Mouse (Mus musculus) fibroblast of lung, adult 2 months (primary cell): ENCODE data around the gene Rapgef6.

Experiments used
- DNase-seq: peaks from one replicate; pipeline ENCODE4 v3.0.0-alpha.2; 2011; ENCODE audit warnings: low read depth

Rapgef6 gene

DNA sequence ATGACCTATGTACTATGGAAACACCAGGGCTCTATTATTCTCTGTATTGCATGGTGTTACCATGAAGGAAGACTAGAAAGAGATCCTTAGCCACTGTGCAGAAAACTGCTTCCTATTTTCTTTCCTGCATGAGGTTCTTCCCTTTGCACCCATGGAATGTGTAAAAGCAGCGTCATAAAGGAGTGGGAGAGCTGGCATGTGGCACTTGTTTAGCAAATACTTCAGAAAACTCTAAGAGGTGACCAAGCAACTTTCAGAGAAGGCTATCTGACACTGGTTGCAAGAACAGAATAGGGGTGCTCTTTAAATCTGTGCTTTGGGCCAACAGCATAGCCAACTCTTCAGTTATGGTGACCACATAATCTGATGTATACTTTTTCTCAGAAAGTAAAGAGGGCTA, 212.5 kb downstream of the Rapgef6 start:
- DNase-seq: no peak

DNA sequence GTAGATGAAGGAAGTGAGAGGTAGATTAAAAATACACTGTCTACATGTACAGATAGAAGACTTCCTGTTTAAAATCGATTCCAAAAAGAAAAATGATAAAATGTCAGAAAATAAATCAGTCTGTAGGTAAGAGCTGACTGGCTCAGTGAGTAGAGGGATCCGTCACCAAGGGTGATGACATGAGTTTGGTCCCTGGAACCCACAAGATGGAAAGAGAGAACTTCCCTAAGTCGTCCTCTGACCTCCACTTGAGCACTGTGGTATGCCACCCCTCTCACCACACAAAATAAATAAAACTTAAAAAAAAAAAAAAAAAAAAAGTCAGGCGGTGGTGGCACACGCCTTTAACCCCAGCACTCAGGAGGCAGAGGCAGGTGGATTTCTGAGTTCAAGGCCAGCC, 214.3 kb downstream of the Rapgef6 start:
- no peak for DNase-seq

DNA sequence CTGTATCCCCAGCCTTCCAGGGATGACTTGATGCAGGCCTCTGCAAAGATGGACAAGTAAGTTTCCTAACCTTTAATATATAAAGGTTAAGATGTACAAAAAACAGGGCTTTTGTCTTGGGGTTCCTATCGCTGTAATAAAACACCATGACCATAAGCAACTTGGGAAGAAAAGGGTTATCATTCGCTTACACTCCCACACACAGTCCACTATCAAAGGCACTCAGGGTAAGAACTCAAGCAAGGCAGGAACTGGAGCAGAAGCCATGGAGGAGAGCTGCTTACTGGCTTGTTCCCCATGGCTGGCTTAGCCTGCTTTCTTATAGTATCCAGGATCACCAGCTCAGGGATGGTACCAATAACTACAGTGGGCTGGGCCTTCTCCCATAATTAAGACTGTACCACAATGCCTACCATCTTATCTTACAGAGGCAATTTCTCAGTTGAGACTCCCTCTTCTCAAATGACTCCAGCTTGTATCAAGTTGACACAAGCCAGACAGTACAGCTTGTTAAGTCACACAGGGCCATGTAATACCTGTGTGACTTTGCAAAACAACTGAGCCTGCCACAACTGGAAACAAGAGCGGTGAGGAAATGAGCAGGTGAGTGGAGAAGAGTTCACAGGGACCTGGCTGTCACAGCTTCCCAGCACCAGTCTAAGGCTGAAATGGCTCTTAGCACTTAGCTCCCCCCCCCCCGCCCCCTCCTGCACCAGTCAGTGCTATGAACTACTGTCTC, 216.5 kb downstream of the Rapgef6 start:
- no peak for DNase-seq

DNA sequence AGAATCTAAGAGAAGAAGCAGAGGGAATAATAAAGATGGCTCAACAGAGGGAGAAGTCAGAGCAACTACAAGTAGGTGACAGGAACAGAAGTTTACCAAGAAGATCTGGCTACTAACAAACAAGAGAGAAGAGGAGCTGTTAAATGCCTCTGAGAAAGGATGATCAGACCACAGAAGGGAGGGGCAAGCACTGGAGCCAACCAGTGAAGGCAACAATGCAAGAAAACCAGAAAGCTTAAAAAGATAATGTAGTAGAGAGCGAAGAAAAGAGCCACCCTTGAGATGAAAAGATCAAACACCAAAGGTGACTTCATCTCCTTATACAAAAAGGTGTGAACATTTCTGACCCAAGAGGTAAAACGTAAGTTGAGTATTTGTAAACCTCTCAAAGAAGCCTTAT, 218.7 kb downstream of the Rapgef6 start:
- no peak for DNase-seq

DNA sequence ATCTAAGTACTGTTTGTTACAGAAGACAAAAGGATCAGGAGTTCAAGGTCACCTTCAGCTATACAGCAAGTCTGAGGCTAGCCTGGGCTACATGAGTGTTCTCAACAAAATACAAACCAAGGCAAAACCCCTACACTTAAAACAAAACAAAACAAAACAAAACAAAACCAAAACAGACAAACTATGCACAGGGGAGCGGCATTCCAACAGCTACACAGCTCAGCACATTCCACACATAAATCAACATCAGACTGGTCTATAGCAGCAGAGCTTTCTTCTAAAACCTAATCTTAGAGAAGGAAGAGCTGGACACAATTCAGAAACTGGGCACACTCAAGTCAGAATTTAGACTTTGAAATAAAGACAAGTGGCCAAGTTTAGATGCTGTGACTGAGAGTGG, 221.6 kb downstream of the Rapgef6 start:
- no peak for DNase-seq
